Mouse (Mus musculus): ENCODE measurements around the gene Tpm1. TPM values are rescaled to one million over a fixed set of nuclear protein-coding genes. Genes with fewer than 3 reads are reported as not detected.

The Tpm1 gene
- polyA plus RNA-seq, 1 experiment from 2014 or later: 368 TPM

DNA sequence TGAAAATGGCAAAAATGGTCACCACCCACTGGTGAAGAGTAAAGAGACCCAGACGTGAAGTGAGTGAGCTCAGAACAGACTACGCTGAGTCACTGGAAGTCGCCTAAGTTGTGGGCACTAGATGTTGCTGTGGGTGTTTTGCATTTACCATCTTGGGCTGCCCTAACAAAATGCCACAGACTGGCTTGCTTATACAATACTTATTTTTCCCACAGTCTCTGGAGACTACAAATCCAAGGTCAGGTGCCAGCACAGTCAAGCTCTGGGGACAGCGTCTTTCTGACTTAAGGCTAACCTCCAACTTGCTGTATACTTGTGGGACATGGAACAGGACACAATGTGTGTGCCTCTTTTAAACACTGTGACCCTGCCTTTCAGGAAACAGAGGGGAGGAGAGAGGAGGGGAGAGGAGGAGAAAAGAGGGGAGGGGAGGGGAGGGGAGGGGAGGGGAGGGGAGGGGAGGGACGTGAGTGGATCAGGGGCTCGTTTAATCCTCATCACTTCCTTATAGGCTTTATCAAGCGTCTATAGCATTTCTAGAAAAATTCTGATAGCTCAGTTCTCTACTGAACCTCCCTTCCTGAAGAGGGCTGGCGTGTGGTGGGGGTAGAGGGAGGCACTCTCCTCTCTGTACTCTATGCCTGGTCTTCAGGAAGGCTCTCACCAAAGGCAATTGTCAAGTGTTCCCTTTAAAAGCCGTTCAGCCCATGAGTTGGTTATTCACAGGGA is 58.0 kb downstream of the Tpm1 start:
- Histone ChIP-seq H3K9ac (replicated peaks) (no peak overlapping the region), H3K36me3 (no peaks in the 10 kb centered on the region), H3K4me3 (no peak overlapping the region), H3K4me1 (no peaks in the 10 kb centered on the region), H3K4me2 (replicated peaks) (no peak overlapping the region), H3K27me3 (no peaks in the 10 kb centered on the region), H3K9me3 (no peaks in the 10 kb centered on the region), H3K27ac (replicated peaks) (no peak overlapping the region)
- ATAC-seq (ENCODE audit: low FRiP score, low read depth): no peak
- WGBS: 61% methylated on average over 9 of the region's 9 CpGs

DNA sequence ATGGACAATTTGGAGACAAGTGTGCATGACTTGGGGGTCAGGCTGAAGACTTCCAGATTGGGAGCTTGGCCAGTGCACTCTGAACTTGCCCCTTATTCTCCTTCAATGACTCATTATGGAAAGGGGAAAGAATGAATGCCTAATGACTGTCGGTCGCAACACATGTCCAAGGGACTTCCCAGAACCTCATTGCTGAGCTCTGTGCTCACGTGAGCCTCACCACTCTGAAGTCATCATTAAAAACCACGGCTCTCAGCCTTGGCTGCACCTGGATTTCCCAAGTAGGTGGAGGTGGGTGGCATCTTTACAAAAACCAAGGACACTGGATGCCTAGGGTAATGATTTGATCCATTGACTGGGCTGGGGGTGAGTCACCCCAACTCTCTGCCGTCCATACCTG is 59.2 kb downstream of the Tpm1 start:
- Histone ChIP-seq H3K27me3 (no peaks in the 10 kb centered on the region), H3K4me2 (replicated peaks) (no peak overlapping the region), H3K27ac (replicated peaks) (no peak overlapping the region), H3K4me1 (no peaks in the 10 kb centered on the region), H3K9ac (replicated peaks) (no peak overlapping the region), H3K4me3 (no peak overlapping the region), H3K36me3 (no peaks in the 10 kb centered on the region), H3K9me3 (no peaks in the 10 kb centered on the region)
- ATAC-seq (ENCODE audit: low FRiP score, low read depth): no peak
- 91% methylated on average over 5 of the region's 5 CpGs for WGBS

DNA sequence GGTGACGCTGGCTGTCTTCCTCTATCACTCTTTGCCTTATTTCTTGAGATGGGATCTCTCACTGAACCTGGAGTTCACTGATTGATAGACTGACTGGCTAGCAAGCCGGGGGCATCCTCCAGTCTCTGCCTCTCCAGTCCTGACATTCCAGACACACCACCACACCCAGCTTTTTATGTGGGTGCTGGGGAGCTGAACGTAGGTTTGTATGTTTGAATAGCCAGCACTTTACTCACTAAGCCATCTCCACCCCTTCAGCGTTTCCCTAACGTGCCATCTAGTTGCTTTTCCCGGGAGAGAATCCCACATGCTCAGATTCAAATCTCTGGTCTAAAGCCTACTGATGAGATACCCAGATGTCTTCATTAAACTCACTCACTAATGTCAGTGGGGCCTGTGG is 59.6 kb downstream of the Tpm1 start:
- Histone ChIP-seq H3K9me3 (no peaks in the 10 kb centered on the region), H3K4me2 (replicated peaks) (no peak overlapping the region), H3K4me1 (no peaks in the 10 kb centered on the region), H3K36me3 (no peaks in the 10 kb centered on the region), H3K4me3 (no peak overlapping the region), H3K9ac (replicated peaks) (no peak overlapping the region), H3K27me3 (no peaks in the 10 kb centered on the region), H3K27ac (replicated peaks) (no peak overlapping the region)
- ATAC-seq (ENCODE audit: low FRiP score, low read depth): no peak
- WGBS: 82% methylated on average over 6 of the region's 6 CpGs

DNA sequence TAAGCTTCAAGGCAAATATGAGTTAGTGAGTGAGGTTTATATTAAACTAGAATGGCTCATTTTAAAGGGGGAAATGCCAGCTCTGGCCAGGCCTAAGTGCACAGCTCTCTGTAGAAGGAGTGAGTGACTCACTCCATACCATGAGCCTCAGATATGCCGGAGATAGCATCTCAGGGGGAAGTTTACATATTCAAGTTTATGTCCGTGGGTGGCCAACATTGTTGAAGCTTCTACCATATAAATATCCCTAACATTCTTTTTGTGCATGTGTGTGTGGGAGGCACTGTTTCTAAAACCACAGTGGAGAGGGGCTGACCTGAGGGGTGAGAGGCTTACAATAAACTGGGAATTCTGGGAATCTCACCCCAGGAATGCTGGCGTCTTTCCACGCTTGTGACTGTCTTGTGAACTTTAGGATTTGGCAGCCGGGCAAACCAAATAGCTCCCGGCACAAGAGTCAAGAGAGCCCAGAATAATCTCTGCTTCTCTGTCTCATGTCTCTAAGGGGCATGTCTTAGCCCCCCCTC is 60.3 kb downstream of the Tpm1 start:
- WGBS: 57% methylated on average over 6 of the region's 6 CpGs

DNA sequence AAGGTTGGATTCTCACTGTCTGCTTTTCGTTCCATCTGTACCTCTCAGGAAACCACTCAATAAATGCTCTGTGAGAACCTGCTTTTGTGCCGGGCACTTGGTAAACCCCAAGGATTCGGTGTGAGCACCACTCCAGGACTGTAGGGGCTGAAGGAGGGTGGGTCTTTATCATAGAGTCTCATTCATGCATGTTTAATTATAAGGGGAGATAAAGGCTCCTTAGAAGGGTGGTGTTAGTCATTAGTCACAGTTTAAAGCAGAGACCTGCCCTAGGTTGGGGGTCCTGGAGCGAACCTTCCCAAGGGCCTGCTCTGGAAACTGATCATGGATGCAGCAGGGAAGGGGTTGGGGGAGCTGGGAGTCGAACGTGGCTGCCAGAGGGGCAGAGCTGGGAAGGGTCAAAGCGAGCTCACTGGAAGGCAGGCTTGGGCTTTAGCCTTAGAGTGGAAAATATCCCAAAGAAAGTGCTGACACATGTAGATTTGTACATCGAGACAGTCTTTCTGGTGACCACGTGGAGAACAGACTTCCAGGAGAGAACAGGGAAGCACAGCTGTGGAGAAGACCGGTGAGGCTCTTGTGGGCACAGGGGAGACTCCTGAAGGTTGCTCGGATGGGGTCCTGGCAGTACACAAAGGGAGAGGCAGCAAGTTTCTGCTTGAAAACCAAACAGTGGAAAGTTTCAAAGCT is 60.9 kb downstream of the Tpm1 start:
- H3K4me3 ChIP-seq: no peak overlapping the region
- 59% methylated on average over 11 of the region's 11 CpGs for WGBS
- H3K27me3 ChIP-seq: no peaks in the 10 kb centered on the region
- no peaks in the 10 kb centered on the region for H3K9me3 ChIP-seq
- H3K4me1 ChIP-seq: no peaks in the 10 kb centered on the region
- H3K9ac ChIP-seq (replicated peaks): no peak overlapping the region
- no peak for ATAC-seq (ENCODE audit: low FRiP score, low read depth)
- no peak overlapping the region for H3K27ac ChIP-seq (replicated peaks)
- no peak overlapping the region for H3K4me2 ChIP-seq (replicated peaks)
- H3K36me3 ChIP-seq: no peaks in the 10 kb centered on the region

More for the DNA sequence above, 60.3 kb downstream of the Tpm1 start:
- Histone ChIP-seq H3K27ac (replicated peaks) (no peak overlapping the region), H3K9me3 (no peaks in the 10 kb centered on the region), H3K27me3 (no peaks in the 10 kb centered on the region), H3K4me3 (no peak overlapping the region), H3K9ac (replicated peaks) (no peak overlapping the region), H3K4me1 (no peaks in the 10 kb centered on the region), H3K36me3 (no peaks in the 10 kb centered on the region), H3K4me2 (replicated peaks) (no peak overlapping the region)
- ATAC-seq (ENCODE audit: low FRiP score, low read depth): no peak

DNA sequence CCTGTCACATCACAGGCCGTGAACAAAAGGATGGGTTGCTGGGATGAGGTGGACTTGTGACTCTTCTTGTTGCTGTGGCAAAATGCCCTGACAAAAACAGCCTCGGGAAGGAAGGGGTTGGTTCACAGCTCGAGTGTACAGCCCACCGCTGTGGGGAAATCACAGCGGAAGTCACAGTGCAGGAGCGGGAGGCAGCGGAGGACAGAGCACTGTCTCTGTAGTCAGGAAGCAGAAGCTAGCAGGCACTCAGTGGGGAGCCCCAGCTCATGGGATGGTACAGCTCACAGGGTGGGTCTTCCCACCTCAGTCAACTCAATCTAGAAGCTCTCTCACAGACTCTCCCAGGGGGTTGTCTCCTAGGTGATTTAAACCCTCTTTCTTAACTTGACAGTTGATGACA is 63.8 kb downstream of the Tpm1 start:
- Histone ChIP-seq H3K27ac (replicated peaks) (no peak overlapping the region), H3K36me3 (no peaks in the 10 kb centered on the region), H3K9ac (replicated peaks) (no peak overlapping the region), H3K4me3 (no peak overlapping the region), H3K27me3 (no peaks in the 10 kb centered on the region), H3K9me3 (no peaks in the 10 kb centered on the region), H3K4me1 (no peaks in the 10 kb centered on the region), H3K4me2 (replicated peaks) (no peak overlapping the region)
- no peak for ATAC-seq (ENCODE audit: low FRiP score, low read depth)
- WGBS: 80% methylated on average over 7 of the region's 7 CpGs

DNA sequence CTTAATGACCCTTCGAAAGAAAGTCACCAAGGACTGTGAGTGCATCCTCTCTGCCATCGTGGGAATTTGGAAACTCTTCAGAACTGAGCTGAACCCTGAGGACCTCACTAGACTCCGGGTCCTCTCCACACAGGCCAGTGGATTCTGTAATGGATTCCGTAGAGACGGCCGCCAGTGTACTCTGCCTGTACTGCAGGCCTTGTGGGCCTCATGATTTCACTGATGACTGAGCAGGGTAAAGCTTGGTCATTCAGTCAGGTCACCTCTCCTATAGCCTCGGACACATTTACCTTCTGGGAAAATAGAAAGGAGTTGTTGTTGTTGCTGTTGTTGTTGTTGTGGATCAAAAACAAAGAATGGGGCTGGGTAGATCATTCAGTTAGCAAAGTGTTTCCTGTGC is 67.1 kb downstream of the Tpm1 start:
- H3K27me3 ChIP-seq: no peaks in the 10 kb centered on the region
- no peak overlapping the region for H3K9ac ChIP-seq (replicated peaks)
- H3K9me3 ChIP-seq: no peaks in the 10 kb centered on the region
- ATAC-seq (ENCODE audit: low FRiP score, low read depth): no peak
- H3K4me3 ChIP-seq: no peak overlapping the region
- H3K4me1 ChIP-seq: no peaks in the 10 kb centered on the region
- H3K36me3 ChIP-seq: no peaks in the 10 kb centered on the region
- 77% methylated on average over 7 of the region's 7 CpGs for WGBS
- no peak overlapping the region for H3K27ac ChIP-seq (replicated peaks)
- H3K4me2 ChIP-seq (replicated peaks): no peak overlapping the region

DNA sequence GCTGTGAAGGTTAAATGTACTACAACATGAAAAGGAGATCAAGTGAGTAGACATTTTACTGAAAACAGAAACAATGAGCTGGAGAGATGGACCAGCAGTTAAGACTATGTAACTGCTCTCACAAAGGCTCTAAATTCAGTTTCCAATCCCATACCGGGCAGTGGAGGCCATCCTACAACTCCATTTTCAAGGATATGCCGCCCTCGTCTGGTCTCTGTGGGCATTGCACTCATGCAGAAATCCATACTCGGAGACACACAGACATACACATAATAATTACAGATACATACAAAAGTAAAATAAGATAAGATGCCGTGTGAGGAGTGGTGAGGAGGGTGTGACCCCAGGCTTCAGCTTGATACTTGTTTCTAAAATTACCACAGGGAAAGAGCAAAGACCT is 68.7 kb downstream of the Tpm1 start:
- H3K9ac ChIP-seq (replicated peaks): no peak overlapping the region
- H3K4me1 ChIP-seq: peaks cover 4% of the 10 kb centered on the region
- no peak overlapping the region for H3K27ac ChIP-seq (replicated peaks)
- 8% methylated on average over 5 of the region's 5 CpGs for WGBS
- no peak overlapping the region for H3K4me3 ChIP-seq
- no peak overlapping the region for H3K4me2 ChIP-seq (replicated peaks)
- H3K9me3 ChIP-seq: no peaks in the 10 kb centered on the region
- ATAC-seq (ENCODE audit: low FRiP score, low read depth): no peak
- H3K27me3 ChIP-seq: peaks cover 4% of the 10 kb centered on the region; the same call in 1 of the 2 replicates
- H3K36me3 ChIP-seq: no peaks in the 10 kb centered on the region

DNA sequence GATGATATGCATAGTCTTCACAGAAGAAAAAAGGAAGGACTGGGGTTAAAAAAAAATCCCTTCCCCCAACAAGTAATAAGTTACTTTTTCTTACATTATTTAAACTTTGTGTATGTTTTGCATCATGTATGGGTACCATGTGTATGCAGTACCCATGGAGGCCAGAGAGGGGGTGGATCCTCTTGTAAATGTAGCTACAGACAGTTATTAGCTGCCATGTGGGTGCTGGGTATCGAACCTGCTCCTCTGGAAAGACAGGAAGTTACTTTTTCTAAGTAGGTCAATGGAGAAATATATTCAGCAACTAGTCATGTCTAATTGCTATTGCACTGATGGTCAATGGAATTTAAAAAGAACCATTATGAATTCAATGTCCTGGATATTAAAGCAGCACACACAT is 70.7 kb downstream of the Tpm1 start:
- Histone ChIP-seq H3K9me3 (no peaks in the 10 kb centered on the region), H3K27me3 (peaks cover 4% of the 10 kb centered on the region; the same call in 1 of the 2 replicates), H3K4me1 (peaks cover 4% of the 10 kb centered on the region), H3K36me3 (no peaks in the 10 kb centered on the region), H3K4me2 (replicated peaks) (no peak overlapping the region), H3K9ac (replicated peaks) (no peak overlapping the region), H3K4me3 (no peak overlapping the region), H3K27ac (replicated peaks) (no peak overlapping the region)
- WGBS: 81% methylated on average over 1 of the region's 1 CpGs
- ATAC-seq (ENCODE audit: low FRiP score, low read depth): no peak

DNA sequence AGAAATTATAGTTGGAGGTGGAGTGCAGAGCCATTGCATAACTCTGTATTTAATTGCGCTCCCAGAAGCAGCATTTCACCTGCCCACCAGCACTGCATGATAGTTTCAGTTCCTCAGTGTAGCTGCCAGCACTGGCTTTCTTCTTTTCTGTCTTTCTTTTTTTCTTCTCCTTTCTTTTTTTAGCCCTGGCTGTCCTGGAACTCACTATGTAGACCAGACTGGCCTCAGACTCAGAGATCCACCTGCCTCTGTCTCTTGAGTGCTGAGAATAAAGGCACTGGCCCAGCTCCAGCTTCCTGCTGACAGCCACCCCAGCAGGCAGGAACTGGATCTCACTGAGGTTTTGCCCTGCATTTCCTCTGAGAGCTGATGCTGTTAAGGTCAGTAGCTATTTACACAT is 71.2 kb downstream of the Tpm1 start:
- Histone ChIP-seq H3K9me3 (no peaks in the 10 kb centered on the region), H3K9ac (replicated peaks) (no peak overlapping the region), H3K27ac (replicated peaks) (no peak overlapping the region), H3K4me2 (replicated peaks) (no peak overlapping the region), H3K36me3 (no peaks in the 10 kb centered on the region), H3K4me1 (peaks cover 4% of the 10 kb centered on the region), H3K4me3 (no peak overlapping the region), H3K27me3 (peaks cover 4% of the 10 kb centered on the region; the same call in 1 of the 2 replicates)
- no peak for ATAC-seq (ENCODE audit: low FRiP score, low read depth)
- 96% methylated on average over 1 of the region's 1 CpGs for WGBS

DNA sequence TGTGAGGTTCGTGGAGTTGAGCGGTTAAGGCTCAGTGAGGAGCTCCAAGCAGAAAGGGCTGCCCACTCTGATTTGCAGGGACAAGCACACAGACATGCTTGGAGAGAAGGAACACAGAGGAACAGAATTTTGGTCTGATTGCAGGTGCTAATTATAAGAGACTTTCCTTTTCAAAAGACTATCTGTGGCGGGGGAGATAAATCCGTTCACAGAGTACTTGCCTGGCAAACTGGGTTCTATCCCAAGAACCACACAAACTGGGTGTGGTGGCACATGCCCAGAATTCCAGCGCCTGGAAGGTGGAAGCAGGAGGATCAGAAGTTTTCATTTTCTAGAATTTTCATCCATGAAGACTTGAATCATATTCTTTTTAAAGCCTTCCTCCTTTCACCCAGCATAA is 72.1 kb downstream of the Tpm1 start:
- no peak overlapping the region for H3K9ac ChIP-seq (replicated peaks)
- peaks cover 4% of the 10 kb centered on the region for H3K4me1 ChIP-seq
- ATAC-seq (ENCODE audit: low FRiP score, low read depth): no peak
- no peak overlapping the region for H3K4me3 ChIP-seq
- no peak overlapping the region for H3K4me2 ChIP-seq (replicated peaks)
- no peak overlapping the region for H3K27ac ChIP-seq (replicated peaks)
- H3K27me3 ChIP-seq: peaks cover 4% of the 10 kb centered on the region; the same call in 1 of the 2 replicates
- H3K36me3 ChIP-seq: no peaks in the 10 kb centered on the region
- 80% methylated on average over 5 of the region's 5 CpGs for WGBS
- no peaks in the 10 kb centered on the region for H3K9me3 ChIP-seq

DNA sequence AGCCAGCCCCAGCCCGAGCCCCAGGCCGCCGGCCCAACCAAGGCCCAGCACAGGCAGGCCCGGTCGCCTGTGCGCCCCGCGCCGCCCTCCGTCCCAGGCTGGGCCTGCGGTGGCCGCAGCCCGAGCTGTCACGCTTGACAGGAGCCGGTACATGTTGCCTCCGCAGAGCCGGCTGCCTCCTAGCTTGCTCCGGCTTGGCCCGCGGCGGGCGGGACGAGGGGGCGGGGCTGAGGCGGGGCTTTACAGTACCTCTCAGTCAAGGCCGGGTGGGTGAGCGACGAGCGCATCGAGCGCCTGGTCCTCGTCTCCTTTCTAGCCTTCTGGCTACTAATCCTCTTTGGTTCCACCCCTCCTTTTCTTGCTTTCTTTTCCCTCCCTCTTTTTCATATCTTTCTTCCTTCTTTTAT is 74.0 kb downstream of the Tpm1 start, which contains the start of gene Lactb:
Lactb (minus strand) TSS at position 246 of the 407 bp plus-strand sequence.
- H3K27ac ChIP-seq (replicated peaks): peak within 1 kb of the TSS; percentile 93
- under 1% methylated on average over 28 of the region's 32 CpGs for WGBS
- H3K4me2 ChIP-seq (replicated peaks): peak within 1 kb of the TSS; percentile 78
- H3K4me1 ChIP-seq: peaks cover 4% of the 10 kb centered on the region
- H3K36me3 ChIP-seq: peaks cover 3% of the 10 kb centered on the region
- peaks cover 4% of the 10 kb centered on the region; the same call in 1 of the 2 replicates for H3K27me3 ChIP-seq
- peak; percentile 98 for ATAC-seq (ENCODE audit: low FRiP score, low read depth)
- peak within 1 kb of the TSS; percentile 93 for H3K4me3 ChIP-seq
- H3K9ac ChIP-seq (replicated peaks): peak within 1 kb of the TSS; percentile 83
- H3K9me3 ChIP-seq: no peaks in the 10 kb centered on the region

Data from midbrain, embryonic 12.5 days (tissue).